Mouse (Mus musculus) layer of hippocampus, postnatal 14 days (tissue): Measurements from ENCODE around the gene Zcchc13. TPM values are rescaled to one million over a fixed set of nuclear protein-coding genes. Genes with fewer than 3 reads are reported as not detected.
"Not testable (repeated sequence)": the region's sequence is repeated elsewhere in the genome, so short reads cannot be mapped to it uniquely, and the experiment has no call there.

Experiments used
- DNase-seq, 2 experiments: peaks; one replicate each; pipeline ENCODE4 v3.0.0; 2021 to 2022; ENCODE audit warnings: low spot score in 2 of 2, mixed read lengths in 1 of 2
- total RNA-seq, 2 experiments: library from RNA; stranded (reverse); gene quantifications; 2 replicates each; pipeline ENCODE4 v1.2.3; 2021

Gene Zcchc13
- total RNA-seq, 2 experiments from 2014 or later = not detected

DNA sequence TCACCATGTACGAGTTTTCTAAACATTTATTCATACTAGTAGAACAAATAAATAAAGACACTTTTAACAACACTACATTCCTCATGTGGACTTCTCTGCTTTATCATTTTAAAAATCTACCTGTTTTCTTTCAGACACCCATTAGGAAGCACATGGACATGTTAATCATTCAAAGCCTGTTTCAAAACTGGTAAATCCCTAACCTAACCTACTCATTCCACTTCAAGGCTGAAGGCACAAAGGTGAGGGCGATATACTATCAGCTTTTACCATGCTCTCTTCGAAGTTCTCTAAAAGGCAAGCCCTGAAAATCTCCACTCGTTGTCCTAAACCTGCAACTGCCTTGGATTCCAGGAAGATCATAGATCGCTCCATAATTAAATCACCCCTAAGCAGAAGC lies 8.2 kb downstream of the Zcchc13 start:
- no peak for DNase-seq

DNA sequence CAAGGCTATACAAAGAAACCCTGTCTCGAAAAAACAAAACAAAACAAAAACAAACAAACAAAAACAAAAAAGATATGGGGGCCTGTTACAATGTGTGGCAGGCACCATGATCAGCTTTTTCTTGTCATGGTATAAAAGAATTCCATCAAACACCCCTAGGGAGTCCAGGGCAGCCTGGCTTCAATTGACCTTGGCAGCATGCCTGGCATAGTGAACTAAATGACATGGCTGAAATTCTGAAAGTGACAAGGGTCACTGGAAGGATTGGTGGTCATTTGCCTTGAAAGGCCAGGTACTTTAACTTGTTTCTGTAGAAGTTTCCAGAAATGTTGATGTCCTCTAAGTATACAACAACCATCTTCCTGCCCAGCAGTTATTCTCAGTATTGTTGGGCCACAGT lies 13.9 kb downstream of the Zcchc13 start:
- DNase-seq = no peak

- DNase-seq = no peak
Measured at GRCm38 (mm10) chrX:103652048-103652447, 21.7 kb downstream of the Zcchc13 start.

GRCm38 (mm10) chrX:103653021-103653420 lies 22.6 kb downstream of the Zcchc13 start:
- no peak for DNase-seq

DNA sequence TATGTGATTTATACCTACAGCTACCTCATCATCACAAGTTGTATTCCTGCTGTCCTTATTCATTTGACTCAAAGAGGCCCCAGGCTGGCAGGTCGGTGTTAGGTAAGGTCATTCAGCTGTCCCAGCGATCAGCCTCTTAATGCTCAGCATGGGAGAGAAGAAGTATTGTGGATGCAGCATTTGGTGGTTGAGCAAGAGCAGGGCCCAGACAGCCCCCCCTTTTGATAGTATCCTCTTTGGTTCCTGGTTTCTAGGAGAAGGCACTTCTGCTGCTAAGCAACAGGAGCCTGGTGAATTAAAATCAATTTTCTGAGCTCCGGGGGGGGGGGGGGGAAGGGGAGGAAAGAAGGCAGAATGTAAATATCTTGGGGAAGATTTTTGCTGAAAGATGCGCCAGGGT lies 28.6 kb downstream of the Zcchc13 start:
- DNase-seq = peak in 1 of 2 experiments; percentile 2

DNA sequence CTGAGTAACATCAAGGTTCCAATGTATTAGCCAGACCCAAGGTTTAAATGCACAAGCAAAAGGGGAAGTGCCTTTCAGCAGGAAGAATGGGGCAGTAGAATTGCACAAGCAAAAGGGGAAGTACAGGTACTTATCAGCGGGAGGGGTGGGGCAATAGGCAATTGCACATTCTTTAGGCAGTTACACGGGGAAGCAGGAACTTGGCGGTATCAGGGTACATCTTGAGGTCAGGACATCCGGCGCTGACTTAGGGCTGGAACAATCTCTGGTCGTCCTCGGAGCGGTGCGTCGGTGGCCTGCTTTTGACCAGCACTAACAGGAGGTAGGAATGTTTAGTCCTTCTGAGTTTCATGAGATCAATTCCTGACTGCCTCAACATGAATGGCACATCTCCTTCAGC lies 34.1 kb downstream of the Zcchc13 start:
- not testable (repeated sequence) for DNase-seq

DNA sequence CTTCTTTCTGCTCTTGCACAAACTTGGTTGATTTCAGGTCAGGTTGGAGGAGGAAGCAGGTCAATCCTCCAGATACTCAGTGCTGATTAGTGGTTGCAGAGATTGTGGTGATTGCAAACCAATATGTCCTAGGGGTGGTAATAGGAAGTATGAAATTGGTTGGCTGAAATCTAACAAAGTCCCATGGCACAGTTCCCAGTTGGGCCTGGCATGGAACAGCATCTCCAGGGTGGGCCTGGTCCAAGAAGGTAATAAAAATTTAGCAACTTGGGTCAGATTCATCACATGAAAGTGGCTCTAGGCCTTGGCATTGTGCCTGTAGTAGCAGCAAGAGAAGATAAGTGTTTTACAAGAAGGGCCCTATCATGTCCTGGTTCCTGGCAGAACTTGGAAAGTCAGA lies 39.9 kb downstream of the Zcchc13 start:
- no peak for DNase-seq

GRCm38 (mm10) chrX:103673761-103674160 lies 43.4 kb downstream of the Zcchc13 start:
- DNase-seq = no peak

DNA sequence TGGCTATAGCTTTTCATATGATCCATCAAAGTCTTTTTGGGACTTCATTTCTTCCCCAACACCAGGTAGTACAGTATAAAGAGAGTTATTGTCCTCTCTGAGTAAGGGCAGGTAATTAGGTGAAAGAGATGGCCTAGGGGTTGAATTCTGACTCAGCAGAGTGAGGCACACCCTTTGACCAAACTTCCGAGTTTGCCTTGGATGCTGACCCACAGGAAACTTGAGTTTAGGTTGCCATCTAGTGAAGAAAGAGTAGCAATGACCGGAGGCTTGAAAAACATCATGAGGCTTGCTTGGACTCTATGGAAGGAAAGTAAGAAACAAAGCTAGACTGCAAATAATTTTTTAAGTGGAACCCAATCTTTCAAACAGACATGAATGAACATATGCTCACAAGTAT lies 44.3 kb downstream of the Zcchc13 start:
- DNase-seq = peak in 1 of 2 experiments; percentile 28

Other genes with a start within 250 kb of the Zcchc13 start
- under 1 TPM in 1 of 2 experiments, not detected in 1; 0.50 TPM for gene Tsx, start 216.1 kb upstream of the Zcchc13 start, total RNA-seq
- gene Gm26992, start 208.6 kb upstream of the Zcchc13 start, total RNA-seq = 1 to 10 TPM in 1 of 2 experiments, not detected in 1; 1.2 TPM
- gene Slc16a2, start 191.4 kb downstream of the Zcchc13 start, total RNA-seq = 10 to 100 TPM; 65.9 to 76.3 TPM